Mouse (Mus musculus): Measurements from ENCODE around the gene Lipe. TPM values are rescaled to one million over a fixed set of nuclear protein-coding genes. Genes with fewer than 3 reads are reported as not detected.

Lipe gene
- polyA plus RNA-seq, 1 experiment from 2014 or later = 2.9 TPM

DNA sequence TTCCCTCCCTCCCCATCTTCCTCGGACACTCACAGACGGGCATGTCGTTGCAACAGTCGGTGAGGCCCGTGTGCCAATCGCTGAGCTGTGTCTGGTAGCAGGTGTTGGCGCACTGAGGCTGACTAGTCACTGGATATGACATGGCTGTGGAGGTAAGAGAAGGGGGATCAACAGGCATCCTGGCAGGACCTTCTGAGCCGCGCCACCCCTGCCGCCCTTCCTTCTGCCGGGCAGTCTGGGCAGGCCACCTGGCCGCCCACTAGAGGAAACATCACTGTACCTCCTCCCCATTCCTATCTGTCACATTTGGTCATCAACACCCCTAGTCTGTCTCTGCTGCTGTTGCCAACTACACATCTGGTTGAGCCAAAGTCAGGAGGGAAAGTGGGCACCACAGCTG is 30.2 kb downstream of the Lipe start:
- H3K36me3 ChIP-seq = no peaks in the 10 kb centered on the region
- no peaks in the 10 kb centered on the region for H3K4me1 ChIP-seq
- no peaks in the 10 kb centered on the region for H3K9me3 ChIP-seq (replicated peaks)
- H3K4me2 ChIP-seq = no peak overlapping the region
- H3K4me3 ChIP-seq = no peak overlapping the region
- H3K9ac ChIP-seq = no peak overlapping the region
- ATAC-seq = no peak
- no peak overlapping the region for H3K27ac ChIP-seq
- 33% methylated on average over 12 of the region's 12 CpGs for WGBS (ENCODE audit: insufficient replicate concordance)
- peaks cover 69% of the 10 kb centered on the region for H3K27me3 ChIP-seq (replicated peaks)

DNA sequence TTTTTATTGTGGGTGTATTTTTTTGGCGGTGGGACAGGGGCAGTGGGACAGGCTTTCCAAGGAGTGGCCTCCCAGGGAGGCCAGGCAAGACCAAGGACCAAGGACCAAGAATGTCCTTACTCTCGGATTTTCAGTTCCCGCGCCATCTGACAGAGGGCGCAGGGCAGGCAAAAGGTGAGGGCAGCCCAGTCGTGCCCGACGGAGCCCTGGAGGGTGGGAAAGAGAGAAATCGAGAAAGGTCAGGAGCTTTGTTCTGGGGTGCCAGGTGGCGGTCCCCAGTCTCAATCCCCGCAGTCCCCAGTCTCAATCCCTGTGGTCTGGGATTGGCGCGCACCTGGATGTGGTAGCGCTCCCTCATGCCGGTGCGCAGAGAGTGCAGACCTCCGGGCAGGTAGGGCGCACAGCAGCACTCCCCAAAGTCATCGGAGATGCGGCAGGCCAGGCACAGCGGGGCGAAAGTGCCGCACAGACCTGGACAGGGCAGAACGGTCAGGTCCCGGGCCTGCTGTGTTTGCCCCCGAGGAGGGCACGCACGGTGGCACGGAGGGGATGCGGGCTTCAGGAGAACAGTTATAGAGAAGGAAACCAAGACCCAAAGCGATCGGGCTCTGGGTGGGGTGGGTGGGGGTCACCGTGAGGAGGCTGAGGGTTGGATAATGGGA is 30.7 kb downstream of the Lipe start:
- Histone ChIP-seq H3K36me3 (no peaks in the 10 kb centered on the region), H3K9me3 (replicated peaks) (no peaks in the 10 kb centered on the region), H3K27me3 (replicated peaks) (peaks cover 69% of the 10 kb centered on the region), H3K27ac (no peak overlapping the region), H3K4me1 (no peaks in the 10 kb centered on the region), H3K4me3 (no peak overlapping the region), H3K4me2 (no peak overlapping the region; the same call in 1 of the 2 replicates), H3K9ac (no peak overlapping the region)
- no peak for ATAC-seq
- 4% methylated on average over 33 of the region's 33 CpGs for WGBS (ENCODE audit: insufficient replicate concordance)

DNA sequence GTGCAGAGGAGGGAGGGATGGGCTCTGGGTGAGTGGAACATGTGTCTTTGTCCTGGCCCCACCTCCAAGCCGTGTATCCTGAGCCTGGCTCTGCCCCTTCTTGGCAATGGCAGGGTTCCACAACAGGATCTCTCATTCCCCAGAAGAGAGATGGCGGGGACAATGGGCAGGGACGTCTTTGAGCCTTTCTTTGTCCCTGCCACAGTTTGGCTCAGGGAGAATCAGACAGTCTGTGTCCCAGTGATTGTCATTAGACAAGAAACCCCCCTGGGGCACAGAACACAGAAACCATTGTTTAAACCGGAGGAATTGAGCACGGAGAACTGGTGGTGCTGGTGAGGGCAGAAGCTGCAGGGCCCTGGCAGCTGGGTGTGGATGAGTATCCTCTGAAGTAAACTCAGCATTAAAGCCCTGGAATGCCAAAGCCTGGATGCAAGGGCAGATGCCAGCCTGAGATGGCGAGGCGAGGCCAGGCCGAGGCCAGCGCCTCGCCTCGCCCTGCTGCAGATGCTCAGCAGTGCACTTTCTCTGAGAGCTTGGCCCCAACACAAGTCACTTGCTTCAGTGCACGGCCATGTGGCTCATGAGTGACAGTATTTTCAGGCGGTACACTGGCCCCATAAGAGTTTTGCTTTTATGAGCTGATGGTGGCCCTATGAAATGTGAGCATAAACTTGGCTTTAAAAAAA is 32.4 kb downstream of the Lipe start:
- H3K27ac ChIP-seq = no peak overlapping the region
- H3K27me3 ChIP-seq (replicated peaks) = peaks cover 69% of the 10 kb centered on the region
- no peak overlapping the region for H3K4me3 ChIP-seq
- H3K36me3 ChIP-seq = no peaks in the 10 kb centered on the region
- H3K9me3 ChIP-seq (replicated peaks) = no peaks in the 10 kb centered on the region
- 43% methylated on average over 13 of the region's 13 CpGs for WGBS (ENCODE audit: insufficient replicate concordance)
- H3K4me1 ChIP-seq = no peaks in the 10 kb centered on the region
- H3K4me2 ChIP-seq = no peak overlapping the region
- no peak for ATAC-seq
- no peak overlapping the region for H3K9ac ChIP-seq

DNA sequence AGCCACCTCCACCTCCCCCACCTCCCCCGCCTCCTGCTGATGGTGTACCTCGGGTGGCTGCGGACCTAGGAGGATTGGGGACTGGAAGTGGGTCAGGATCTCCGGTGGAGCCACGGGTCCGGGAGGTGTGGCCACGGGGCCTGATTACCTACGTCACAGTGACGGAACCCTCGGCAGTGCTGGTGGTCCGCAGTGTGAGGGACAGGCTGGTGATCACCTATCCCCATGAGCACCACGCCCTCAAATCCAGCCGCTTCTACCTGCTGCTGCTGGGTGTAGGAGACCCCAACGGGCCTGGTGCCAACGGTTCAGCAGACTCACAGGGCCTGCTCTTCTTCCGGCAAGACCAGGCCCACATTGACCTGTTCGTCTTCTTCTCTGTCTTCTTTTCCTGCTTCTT is 34.9 kb downstream of the Lipe start:
- Histone ChIP-seq H3K4me1 (no peaks in the 10 kb centered on the region), H3K4me2 (no peak overlapping the region), H3K9ac (no peak overlapping the region), H3K9me3 (replicated peaks) (no peaks in the 10 kb centered on the region), H3K27me3 (replicated peaks) (peaks cover 46% of the 10 kb centered on the region), H3K36me3 (peaks cover 6% of the 10 kb centered on the region; the same call in 1 of the 2 replicates), H3K4me3 (no peak overlapping the region), H3K27ac (no peak overlapping the region)
- 83% methylated on average over 17 of the region's 17 CpGs for WGBS (ENCODE audit: insufficient replicate concordance)
- no peak for ATAC-seq

DNA sequence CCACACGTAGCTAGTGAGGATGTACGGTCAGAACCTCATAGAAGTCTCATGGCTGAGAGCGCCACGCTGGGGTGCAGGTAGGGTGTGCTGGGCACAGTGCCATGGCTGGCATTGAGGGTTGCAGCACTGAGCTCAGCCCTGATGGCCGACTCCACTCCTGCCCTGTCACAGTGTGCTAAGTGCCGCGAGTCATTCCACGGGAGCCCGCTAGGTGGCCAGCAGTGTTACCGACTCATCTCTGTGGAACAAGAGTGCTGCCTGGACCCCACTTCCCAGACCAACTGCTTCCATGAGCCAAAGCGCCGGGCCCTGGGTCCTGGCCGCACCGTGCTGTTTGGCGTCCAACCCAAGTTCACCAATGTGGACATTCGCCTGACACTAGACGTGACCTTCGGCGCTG is 35.4 kb downstream of the Lipe start:
- no peak overlapping the region for H3K27ac ChIP-seq
- no peak overlapping the region for H3K9ac ChIP-seq
- no peaks in the 10 kb centered on the region for H3K9me3 ChIP-seq (replicated peaks)
- H3K4me1 ChIP-seq = no peaks in the 10 kb centered on the region
- H3K36me3 ChIP-seq = peaks cover 6% of the 10 kb centered on the region; the same call in 1 of the 2 replicates
- peaks cover 42% of the 10 kb centered on the region for H3K27me3 ChIP-seq (replicated peaks)
- 81% methylated on average over 19 of the region's 19 CpGs for WGBS (ENCODE audit: insufficient replicate concordance)
- no peak overlapping the region for H3K4me3 ChIP-seq
- H3K4me2 ChIP-seq = no peak overlapping the region
- no peak for ATAC-seq

DNA sequence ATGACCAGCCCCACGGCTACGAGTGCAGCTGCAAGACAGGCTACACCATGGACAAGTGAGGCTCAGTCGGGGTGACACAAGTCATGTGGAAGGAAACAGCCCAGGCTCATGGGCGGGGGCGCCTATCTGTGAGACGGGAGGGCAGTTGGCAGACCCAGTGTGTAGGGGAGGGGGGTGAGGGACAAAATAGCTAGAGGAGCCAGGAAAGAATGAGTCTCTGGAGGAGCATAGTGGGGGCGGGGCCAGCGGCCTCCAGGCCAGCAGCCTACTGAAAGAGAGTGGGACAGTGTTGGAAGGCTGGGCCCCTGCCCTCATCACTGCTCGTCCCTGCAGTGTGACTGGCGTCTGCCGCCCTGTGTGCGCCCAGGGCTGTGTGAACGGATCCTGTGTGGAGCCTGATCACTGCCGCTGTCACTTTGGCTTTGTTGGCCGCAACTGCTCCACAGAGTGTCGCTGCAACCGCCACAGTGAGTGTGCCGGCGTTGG is 39.7 kb downstream of the Lipe start:
- ATAC-seq = no peak
- H3K27ac ChIP-seq = no peak overlapping the region

DNA sequence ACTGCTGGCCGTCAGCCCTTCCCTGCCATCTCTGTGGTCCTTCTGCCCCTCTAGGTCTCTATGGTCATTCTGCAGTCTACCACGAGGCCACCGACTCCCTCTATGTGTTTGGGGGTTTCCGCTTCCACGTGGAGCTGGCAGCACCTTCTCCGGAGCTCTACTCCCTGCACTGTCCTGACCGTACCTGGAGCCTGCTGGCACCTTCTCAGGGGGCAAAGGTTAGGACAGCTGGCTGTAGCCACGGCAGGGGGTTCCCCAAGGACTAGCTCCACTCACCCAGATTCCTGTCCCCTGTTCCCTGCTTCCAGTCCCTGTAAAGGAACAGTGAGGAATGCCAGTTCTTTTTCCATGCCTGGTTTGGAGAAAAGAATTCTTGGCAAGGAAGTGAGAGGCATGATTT is 49.6 kb downstream of the Lipe start:
- Histone ChIP-seq H3K9me3 (replicated peaks) (0 out of 2 replicates have a peak, but pooled peaks cover 4% of the 10 kb centered on the region), H3K4me1 (no peaks in the 10 kb centered on the region), H3K27ac (no peak overlapping the region), H3K9ac (no peak overlapping the region), H3K36me3 (peaks cover 32% of the 10 kb centered on the region), H3K27me3 (replicated peaks) (no peaks in the 10 kb centered on the region), H3K4me2 (no peak overlapping the region), H3K4me3 (no peak overlapping the region)
- 64% methylated on average over 8 of the region's 8 CpGs for WGBS (ENCODE audit: insufficient replicate concordance)
- ATAC-seq = no peak

More for the DNA sequence above, 39.7 kb downstream of the Lipe start:
- no peaks in the 10 kb centered on the region for H3K4me1 ChIP-seq
- no peaks in the 10 kb centered on the region for H3K9me3 ChIP-seq (replicated peaks)
- no peak overlapping the region for H3K9ac ChIP-seq
- WGBS (ENCODE audit: insufficient replicate concordance) = 80% methylated on average over 19 of the region's 19 CpGs
- H3K27me3 ChIP-seq (replicated peaks) = no peaks in the 10 kb centered on the region
- H3K36me3 ChIP-seq = peaks cover 6% of the 10 kb centered on the region; the same call in 1 of the 2 replicates
- H3K4me3 ChIP-seq = no peak overlapping the region
- no peak overlapping the region for H3K4me2 ChIP-seq

DNA sequence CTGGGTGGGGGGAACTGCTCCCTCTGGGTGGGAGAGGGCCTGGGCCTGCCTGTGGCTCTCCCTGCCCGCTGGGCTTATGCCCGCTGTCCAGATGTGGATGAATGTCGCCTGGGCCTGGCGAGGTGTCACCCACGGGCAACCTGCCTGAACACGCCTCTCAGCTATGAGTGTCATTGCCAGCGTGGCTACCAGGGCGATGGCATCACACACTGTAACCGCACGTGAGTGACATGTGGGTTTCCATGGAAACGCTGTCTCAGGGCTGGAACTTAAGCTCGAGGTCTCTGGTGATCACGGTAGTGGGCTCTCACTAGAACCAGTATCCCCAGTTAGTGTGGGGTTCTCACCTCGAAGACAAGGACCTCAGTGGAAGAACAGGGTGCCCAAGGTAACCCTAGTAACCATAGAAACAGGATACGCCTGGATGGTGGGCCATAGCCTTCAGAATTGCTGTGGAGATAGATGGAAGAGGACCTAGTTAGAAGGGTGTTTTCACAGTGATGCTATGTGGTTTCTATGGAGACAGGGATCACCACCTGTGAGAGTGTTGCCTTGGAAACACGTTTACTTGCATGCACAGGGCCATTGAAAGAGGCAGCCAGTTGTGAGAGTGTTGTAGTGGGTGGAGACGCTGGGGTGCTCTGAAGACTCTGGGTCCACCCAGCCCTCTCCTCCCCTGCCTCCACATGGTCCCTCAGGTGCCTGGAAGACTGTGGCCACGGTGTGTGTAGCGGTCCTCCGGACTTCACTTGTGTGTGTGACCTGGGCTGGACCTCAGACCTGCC is 57.3 kb downstream of the Lipe start:
- Histone ChIP-seq H3K27me3 (replicated peaks) (no peaks in the 10 kb centered on the region), H3K4me1 (no peaks in the 10 kb centered on the region), H3K36me3 (no peaks in the 10 kb centered on the region), H3K4me2 (no peak overlapping the region), H3K4me3 (no peak overlapping the region), H3K9me3 (replicated peaks) (no peaks in the 10 kb centered on the region), H3K9ac (no peak overlapping the region), H3K27ac (no peak overlapping the region)
- 75% methylated on average over 20 of the region's 20 CpGs for WGBS (ENCODE audit: insufficient replicate concordance)
- no peak for ATAC-seq

DNA sequence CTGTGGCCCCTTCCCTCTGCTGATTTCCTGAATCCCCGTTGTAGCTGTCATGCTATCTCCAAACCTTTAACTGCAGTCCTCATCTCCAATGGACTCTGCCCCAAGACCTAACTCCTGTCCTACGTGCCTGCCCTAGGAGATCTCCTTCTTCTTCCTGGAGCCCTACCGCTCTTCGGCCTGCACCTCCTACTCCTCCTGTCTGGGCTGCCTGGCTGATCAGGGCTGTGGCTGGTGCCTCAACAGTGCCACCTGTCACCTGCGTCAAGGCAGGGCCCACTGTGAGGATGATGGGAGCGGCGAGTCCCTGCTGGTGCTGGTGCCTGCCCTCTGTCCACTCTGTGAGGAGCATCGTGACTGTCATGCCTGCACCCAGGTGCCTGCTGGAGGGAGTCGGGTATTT is 59.2 kb downstream of the Lipe start:
- H3K4me3 ChIP-seq = no peak overlapping the region
- H3K36me3 ChIP-seq = 0 out of 2 replicates have a peak, but pooled peaks cover 4% of the 10 kb centered on the region
- H3K4me1 ChIP-seq = no peaks in the 10 kb centered on the region
- no peak overlapping the region for H3K9ac ChIP-seq
- no peaks in the 10 kb centered on the region for H3K9me3 ChIP-seq (replicated peaks)
- no peak for ATAC-seq
- 75% methylated on average over 9 of the region's 9 CpGs for WGBS (ENCODE audit: insufficient replicate concordance)
- H3K4me2 ChIP-seq = no peak overlapping the region
- no peaks in the 10 kb centered on the region for H3K27me3 ChIP-seq (replicated peaks)
- H3K27ac ChIP-seq = no peak overlapping the region

DNA sequence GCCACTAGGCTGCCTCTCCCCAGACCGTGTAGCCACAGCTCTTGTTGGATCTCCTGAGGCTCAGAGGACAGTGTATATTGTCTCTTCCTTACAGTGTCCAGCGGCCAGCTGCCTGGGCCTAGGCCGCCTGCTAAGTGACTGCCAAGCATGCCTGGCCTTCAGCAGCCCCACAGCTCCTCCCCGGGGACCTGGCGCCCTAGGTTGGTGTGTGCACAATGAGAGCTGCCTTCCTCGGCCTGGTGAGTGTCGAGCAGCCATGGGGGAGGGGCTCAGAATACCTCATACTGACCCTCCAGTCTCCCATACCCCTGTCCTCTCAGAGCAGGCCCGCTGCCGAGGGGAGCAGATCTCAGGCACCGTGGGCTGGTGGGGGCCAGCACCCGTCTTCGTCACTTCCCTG is 64.0 kb downstream of the Lipe start:
- H3K36me3 ChIP-seq = 0 out of 2 replicates have a peak, but pooled peaks cover 4% of the 10 kb centered on the region
- H3K9ac ChIP-seq = no peak overlapping the region
- no peak overlapping the region for H3K4me2 ChIP-seq
- H3K4me1 ChIP-seq = no peaks in the 10 kb centered on the region
- no peak overlapping the region for H3K4me3 ChIP-seq
- no peaks in the 10 kb centered on the region for H3K27me3 ChIP-seq (replicated peaks)
- H3K9me3 ChIP-seq (replicated peaks) = no peaks in the 10 kb centered on the region
- 78% methylated on average over 12 of the region's 12 CpGs for WGBS (ENCODE audit: insufficient replicate concordance)
- no peak overlapping the region for H3K27ac ChIP-seq
- no peak for ATAC-seq

DNA sequence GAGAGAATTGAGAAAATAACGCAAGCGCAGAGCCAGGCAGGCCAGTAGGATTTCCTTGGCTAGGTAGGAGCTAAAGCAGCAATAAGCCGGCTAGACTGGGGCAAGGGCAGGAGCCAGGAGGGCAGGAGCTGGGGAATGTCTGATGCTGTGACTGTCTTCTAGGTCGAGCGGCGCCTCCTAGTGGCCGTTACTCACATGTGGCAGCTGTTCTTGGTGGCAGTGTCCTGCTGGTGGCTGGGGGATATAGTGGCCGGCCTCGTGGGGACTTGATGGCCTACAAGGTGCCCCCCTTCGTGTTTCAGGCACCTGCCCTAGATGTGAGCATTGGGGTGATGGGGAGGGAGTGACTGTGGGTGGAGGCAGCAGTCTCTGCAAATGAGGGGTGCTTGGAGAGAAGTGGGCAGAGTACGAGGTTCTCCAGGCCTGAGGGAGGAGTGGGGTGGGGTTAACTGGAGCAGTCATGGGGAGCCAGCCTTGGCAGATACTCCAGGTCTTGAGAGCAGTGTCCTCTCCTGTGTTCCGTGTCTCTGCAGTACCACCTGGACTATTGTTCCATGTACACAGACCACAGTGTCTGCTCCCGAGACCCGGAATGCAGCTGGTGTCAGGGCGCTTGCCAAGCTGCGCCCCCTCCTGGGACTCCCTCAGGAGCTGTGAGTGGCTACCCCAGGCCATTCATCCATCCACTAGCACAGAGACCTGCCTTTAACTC is 64.8 kb downstream of the Lipe start:
- H3K4me2 ChIP-seq = no peak overlapping the region
- no peak overlapping the region for H3K27ac ChIP-seq
- no peak overlapping the region for H3K9ac ChIP-seq
- H3K36me3 ChIP-seq = 0 out of 2 replicates have a peak, but pooled peaks cover 4% of the 10 kb centered on the region
- WGBS (ENCODE audit: insufficient replicate concordance) = 45% methylated on average over 16 of the region's 16 CpGs
- no peaks in the 10 kb centered on the region for H3K4me1 ChIP-seq
- no peaks in the 10 kb centered on the region for H3K27me3 ChIP-seq (replicated peaks)
- no peaks in the 10 kb centered on the region for H3K9me3 ChIP-seq (replicated peaks)
- H3K4me3 ChIP-seq = no peak overlapping the region
- ATAC-seq = peak; percentile 70
